Mouse (Mus musculus): ENCODE data around the gene Tigd4. TPM values are rescaled to one million over a fixed set of nuclear protein-coding genes. Genes with fewer than 3 reads are reported as not detected.
"Not testable (repeated sequence)": the region's sequence is repeated elsewhere in the genome, so short reads cannot be mapped to it uniquely, and the experiment has no call there.

Gene Tigd4
- total and polyA plus RNA-seq, 3 experiments: not detected

GRCm38 (mm10) chr3:84555780-84556179 lies 37.6 kb upstream of the Tigd4 start:
- Histone ChIP-seq H3K4me1 (ENCODE audit: control insufficient read depth in 1 of 2, insufficient read depth in 2 of 2) (peaks cover 0 to 20% of the 10 kb centered on the region in 2 experiments; a peak in 2 of 4 replicates), H3K27me3 (replicated peaks) (no peaks in the 10 kb centered on the region), H3K9ac (ENCODE audit: insufficient read depth, low read depth) (no peak overlapping the region), H3K4me2 (ENCODE audit: insufficient read depth, low read depth, poor library complexity, severe bottlenecking) (no peak overlapping the region), H3K4me3 (replicated peaks in 1 of 3; ENCODE audit: low read depth in 2 of 3, low read length in 2 of 3, poor library complexity in 1 of 3) (no peak overlapping the region), H3K79me2 (replicated peaks; ENCODE audit: control insufficient read depth, extremely low read depth, insufficient read depth, poor library complexity, severe bottlenecking) (peaks cover 8% of the 10 kb centered on the region; the same call in 1 of the 2 replicates), H3K36me3 (replicated peaks in 1 of 2; ENCODE audit: control insufficient read depth in 1 of 2, insufficient read depth in 1 of 2, low read length in 1 of 2) (peaks cover 0 to 5% of the 10 kb centered on the region in 2 experiments), H3K27ac (ENCODE audit: insufficient read depth, low read depth) (no peak overlapping the region), H3K9me3 (replicated peaks; ENCODE audit: low read length) (no peaks in the 10 kb centered on the region)
- dilution Hi-C loops (cut with MboI; ENCODE audit: extremely low pct_ligation_motif_present, extremely low pct_unique_long_range_greater_than_20kb, low sequenced_read_pairs) (no loop called here), in situ Hi-C loops (cut with MboI; ENCODE audit: low pct_ligation_motif_present, low pct_unique_long_range_greater_than_20kb, low sequenced_read_pairs) (no loop called here)
- TF ChIP-seq BHLHE40 (IDR thresholded peaks at IDR 0.05; ENCODE audit: low read depth, low read length) (no peak), RAD21 (IDR thresholded peaks at IDR 0.05; ENCODE audit: low read depth, low read length) (no peak), USF2 (conservative IDR thresholded peaks at IDR 0.05; ENCODE audit: low read depth, low read length) (no peak), ELF1 (IDR thresholded peaks at IDR 0.05; ENCODE audit: low read depth, low read length) (no peak), MYC (IDR thresholded peaks at IDR 0.05; ENCODE audit: low read depth, low read length) (no peak), ZNF384 (IDR thresholded peaks at IDR 0.05; ENCODE audit: low read depth, low read length) (no peak), NRF1 (IDR thresholded peaks at IDR 0.05; ENCODE audit: low read depth, low read length) (no peak), USF1 (IDR thresholded peaks at IDR 0.05; ENCODE audit: low read depth, low read length) (no peak), TCF12 (IDR thresholded peaks at IDR 0.05; ENCODE audit: low read depth, low read length) (no peak), RCOR1 (conservative IDR thresholded peaks at IDR 0.05; ENCODE audit: low read depth, low read length) (no peak), POLR2AphosphoS2 (IDR thresholded peaks at IDR 0.05; ENCODE audit: low read depth, low read length) (no peak)
- no peak for DNase-seq (ENCODE audit: extremely low read depth)

- dilution Hi-C loops (cut with MboI; ENCODE audit: extremely low pct_ligation_motif_present, extremely low pct_unique_long_range_greater_than_20kb, low sequenced_read_pairs): no loop called here
Observed at GRCm38 (mm10) chr3:84558301-84558700, 35.1 kb upstream of the Tigd4 start.

GRCm38 (mm10) chr3:84562911-84563310 lies 30.5 kb upstream of the Tigd4 start:
- DNase-seq (ENCODE audit: extremely low read depth); H3K27me3 ChIP-seq (replicated peaks); H3K4me1 ChIP-seq (ENCODE audit: control insufficient read depth in 1 of 2, insufficient read depth in 2 of 2); dilution Hi-C loops (cut with MboI; ENCODE audit: extremely low pct_ligation_motif_present, extremely low pct_unique_long_range_greater_than_20kb, low sequenced_read_pairs); H3K9me3 ChIP-seq (replicated peaks; ENCODE audit: low read length); in situ Hi-C loops (cut with MboI; ENCODE audit: low pct_ligation_motif_present, low pct_unique_long_range_greater_than_20kb, low sequenced_read_pairs); H3K9ac ChIP-seq (ENCODE audit: insufficient read depth, low read depth); H3K27ac ChIP-seq (ENCODE audit: insufficient read depth, low read depth); H3K4me2 ChIP-seq (ENCODE audit: insufficient read depth, low read depth, poor library complexity, severe bottlenecking); H3K36me3 ChIP-seq (replicated peaks in 1 of 2; ENCODE audit: control insufficient read depth in 1 of 2, insufficient read depth in 1 of 2, low read length in 1 of 2); H3K4me3 ChIP-seq (replicated peaks in 1 of 3; ENCODE audit: low read depth in 2 of 3, low read length in 2 of 3, poor library complexity in 1 of 3): not testable (repeated sequence)
- H3K79me2 ChIP-seq (replicated peaks; ENCODE audit: control insufficient read depth, extremely low read depth, insufficient read depth, poor library complexity, severe bottlenecking): peaks cover 11% of the 10 kb centered on the region

More at GRCm38 (mm10) chr3:84558301-84558700, 35.1 kb upstream of the Tigd4 start:
- in situ Hi-C loops (cut with MboI; ENCODE audit: low pct_ligation_motif_present, low pct_unique_long_range_greater_than_20kb, low sequenced_read_pairs): no loop called here
- Histone ChIP-seq H3K79me2 (replicated peaks; ENCODE audit: control insufficient read depth, extremely low read depth, insufficient read depth, poor library complexity, severe bottlenecking) (peaks cover 8% of the 10 kb centered on the region), H3K4me2 (ENCODE audit: insufficient read depth, low read depth, poor library complexity, severe bottlenecking) (no peak overlapping the region), H3K27me3 (replicated peaks) (no peaks in the 10 kb centered on the region), H3K9ac (ENCODE audit: insufficient read depth, low read depth) (no peak overlapping the region), H3K27ac (ENCODE audit: insufficient read depth, low read depth) (no peak overlapping the region), H3K9me3 (replicated peaks; ENCODE audit: low read length) (no peaks in the 10 kb centered on the region), H3K4me1 (ENCODE audit: control insufficient read depth in 1 of 2, insufficient read depth in 2 of 2) (peaks cover 2 to 25% of the 10 kb centered on the region in 2 experiments; a peak in 3 of 4 replicates), H3K4me3 (replicated peaks in 1 of 3; ENCODE audit: low read depth in 2 of 3, low read length in 2 of 3, poor library complexity in 1 of 3) (no peak overlapping the region), H3K36me3 (replicated peaks in 1 of 2; ENCODE audit: control insufficient read depth in 1 of 2, insufficient read depth in 1 of 2, low read length in 1 of 2) (peaks cover 0 to 5% of the 10 kb centered on the region in 2 experiments)
- DNase-seq (ENCODE audit: extremely low read depth): no peak
- TF ChIP-seq MAX (IDR thresholded peaks at IDR 0.05; ENCODE audit: low read length): no peak
- TF ChIP-seq UBTF (IDR thresholded peaks at IDR 0.05; ENCODE audit: low read depth, low read length): no peak
- TF ChIP-seq ZKSCAN1 (IDR thresholded peaks at IDR 0.05; ENCODE audit: borderline replicate concordance, low read depth, low read length): no peak

All from CH12.LX (cell line).